In the genomic region with DNA sequence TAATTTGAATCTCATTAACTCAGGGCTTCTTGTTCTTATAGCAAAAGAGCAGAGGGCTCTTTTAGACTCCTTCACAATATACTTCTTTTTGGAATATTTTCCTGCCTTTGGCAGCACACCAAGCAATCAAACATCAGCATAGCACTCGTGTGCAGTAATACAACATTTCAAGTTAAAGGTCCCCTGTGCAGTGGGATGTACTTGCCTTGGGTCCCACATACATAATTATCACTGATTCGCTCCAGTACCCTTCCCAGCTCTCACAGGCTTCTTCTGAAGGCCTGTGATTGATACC, we compare ENCODE assay signal across 25 mouse cellular contexts.
DNase-seq lines count a peak whose midpoint lies in the region; ATAC-seq and TF ChIP-seq lines count a peak whose summit lies in the region.
"Had no signal": no experiment of that assay in that cellular context is flagged by ENCODE, and none has a peak within 500 bp of the region (broad histone marks: within the 10 kb centered on the region; RNA-seq: fewer than 3 reads in every experiment).

No protein-coding gene starts in this region.

- ATAC-seq in heart, embryonic 13.5 days (ENCODE audit: extremely low read depth, insufficient number of reproducible peaks, low FRiP score, low TSS enrichment) = no peak
- no peak for ATAC-seq in lung, embryonic 14.5 days (ENCODE audit: insufficient read depth)
- no peak for ATAC-seq in intestine, embryonic 16.5 days
- ATAC-seq in stomach, postnatal 0 days (ENCODE audit: low FRiP score, low TSS enrichment) = no peak
- ATAC-seq: liver, postnatal 0 days; Patski had no signal

- H3K27me3 ChIP-seq in heart, embryonic 13.5 days (replicated peaks) = no peaks in the 10 kb centered on the region
- H3K27me3 ChIP-seq in lung, embryonic 14.5 days (ENCODE audit: insufficient read depth, low read length) = no peaks in the 10 kb centered on the region
- H3K27me3 ChIP-seq in intestine, embryonic 16.5 days (replicated peaks; ENCODE audit: control insufficient read depth, insufficient read depth, low read length) = no peaks in the 10 kb centered on the region
- H3K27me3 ChIP-seq in stomach, postnatal 0 days (ENCODE audit: control insufficient read depth, insufficient read depth, low read length) = no peaks in the 10 kb centered on the region
- H3K27me3 ChIP-seq: CH12.LX; hindbrain, embryonic 12.5 days; neural tube, embryonic 15.5 days; Patski had no signal

- peaks cover 24% of the 10 kb centered on the region for H3K4me1 ChIP-seq in heart, embryonic 13.5 days
- peaks cover 3% of the 10 kb centered on the region; the same call in 1 of the 2 replicates for H3K4me1 ChIP-seq in lung, embryonic 14.5 days (ENCODE audit: insufficient read depth)
- no peaks in the 10 kb centered on the region for H3K4me1 ChIP-seq in intestine, embryonic 16.5 days (ENCODE audit: control insufficient read depth, insufficient read depth, low read length)
- H3K4me1 ChIP-seq in stomach, postnatal 0 days (replicated peaks; ENCODE audit: control insufficient read depth, insufficient read depth) = 0 out of 2 replicates have a peak, but pooled peaks cover 2% of the 10 kb centered on the region
- H3K4me1 ChIP-seq: hindbrain, embryonic 12.5 days; neural tube, embryonic 15.5 days had no signal

- no peak overlapping the region for H3K9ac ChIP-seq in heart, embryonic 13.5 days
- no peak overlapping the region for H3K9ac ChIP-seq in lung, embryonic 14.5 days
- H3K9ac ChIP-seq in intestine, embryonic 16.5 days (ENCODE audit: low read depth, low read length) = no peak overlapping the region
- no peak overlapping the region for H3K9ac ChIP-seq in stomach, postnatal 0 days (ENCODE audit: low read length)
- H3K9ac ChIP-seq: hindbrain, embryonic 12.5 days; liver, postnatal 0 days; neural tube, embryonic 15.5 days had no signal

- no peak for TF ChIP-seq EP300 in stomach, postnatal 0 days (optimal IDR thresholded peaks at IDR 0.05)

- no peak for TF ChIP-seq CTCF in lung, embryonic 14.5 days (IDR thresholded peaks at IDR 0.05; ENCODE audit: low read depth)
- TF ChIP-seq CTCF in stomach, postnatal 0 days (IDR thresholded peaks at IDR 0.05; ENCODE audit: low read depth) = no peak

- WGBS in heart, embryonic 13.5 days = 60% methylated on average over 2 of the region's 2 CpGs
- 44% methylated on average over 2 of the region's 2 CpGs for WGBS in lung, embryonic 14.5 days
- WGBS in intestine, embryonic 16.5 days = 61% methylated on average over 2 of the region's 2 CpGs
- WGBS in stomach, postnatal 0 days = 51% methylated on average over 2 of the region's 2 CpGs

- no peak for DNase-seq in heart, postnatal 4 days
- DNase-seq in lung, embryonic 14.5 days = peak; percentile 73
- DNase-seq in lung, postnatal 4 days = no peak
- no peak for DNase-seq in stomach, postnatal 0 days (ENCODE audit: low spot score)
- no peak for DNase-seq in thymus, adult 18-20 months
- DNase-seq: B cell, adult 2 months; cerebellum, adult 11-12 months; cerebellum, postnatal 10 days; gastrocnemius, adult 2 months; heart, postnatal 10 days; kidney, adult 2 months; kidney, postnatal 10 days; left cerebral cortex, postnatal 4 days; liver, postnatal 0 days; right cerebral cortex, adult 18-20 months; thymus, postnatal 25 days had no signal

- H3K4me2 ChIP-seq in heart, embryonic 13.5 days = no peak overlapping the region
- H3K4me2 ChIP-seq in lung, embryonic 14.5 days = no peak overlapping the region
- no peak overlapping the region for H3K4me2 ChIP-seq in intestine, embryonic 16.5 days (ENCODE audit: low read depth, low read length)
- H3K4me2 ChIP-seq in stomach, postnatal 0 days (replicated peaks; ENCODE audit: low read depth) = no peak overlapping the region
- H3K4me2 ChIP-seq: hindbrain, embryonic 12.5 days; liver, embryonic 11.5 days; neural tube, embryonic 15.5 days had no signal

- no peak overlapping the region for H3K4me3 ChIP-seq in heart, embryonic 13.5 days
- H3K4me3 ChIP-seq in lung, embryonic 14.5 days (ENCODE audit: low read depth, low read length) = no peak overlapping the region
- H3K4me3 ChIP-seq in intestine, embryonic 16.5 days (ENCODE audit: low read length) = no peak overlapping the region
- no peak overlapping the region for H3K4me3 ChIP-seq in stomach, postnatal 0 days (ENCODE audit: low read depth, low read length)
- H3K4me3 ChIP-seq: gastrocnemius, adult 2 months; hindbrain, embryonic 12.5 days; neural tube, embryonic 15.5 days had no signal

- no peaks in the 10 kb centered on the region for H3K9me3 ChIP-seq in heart, embryonic 13.5 days
- no peaks in the 10 kb centered on the region for H3K9me3 ChIP-seq in lung, embryonic 14.5 days (ENCODE audit: low read depth, low read length)
- H3K9me3 ChIP-seq in intestine, embryonic 16.5 days (ENCODE audit: control insufficient read depth, low read length) = no peaks in the 10 kb centered on the region
- no peaks in the 10 kb centered on the region for H3K9me3 ChIP-seq in stomach, postnatal 0 days (ENCODE audit: control insufficient read depth, low read length)
- H3K9me3 ChIP-seq: G1E; hindbrain, embryonic 12.5 days; neural tube, embryonic 15.5 days had no signal

- peak overlapping the region; percentile 17; the same call in 1 of the 2 replicates for H3K27ac ChIP-seq in heart, embryonic 13.5 days (replicated peaks)
- peak overlapping the region; percentile 58; the same call in 1 of the 2 replicates for H3K27ac ChIP-seq in lung, embryonic 14.5 days (ENCODE audit: low read depth)
- peak overlapping the region; percentile 40; the same call in 1 of the 2 replicates for H3K27ac ChIP-seq in intestine, embryonic 16.5 days (ENCODE audit: low read length)
- H3K27ac ChIP-seq in stomach, postnatal 0 days (replicated peaks) = peak overlapping the region; percentile 59
- H3K27ac ChIP-seq: gastrocnemius, adult 2 months; hindbrain, embryonic 12.5 days; macrophage; neural tube, embryonic 15.5 days had no signal

- H3K36me3 ChIP-seq in heart, embryonic 13.5 days = no peaks in the 10 kb centered on the region
- H3K36me3 ChIP-seq in lung, embryonic 14.5 days (ENCODE audit: insufficient read depth) = no peaks in the 10 kb centered on the region
- no peaks in the 10 kb centered on the region for H3K36me3 ChIP-seq in intestine, embryonic 16.5 days (ENCODE audit: control insufficient read depth, insufficient read depth, low read length)
- no peaks in the 10 kb centered on the region for H3K36me3 ChIP-seq in stomach, postnatal 0 days (ENCODE audit: control insufficient read depth, insufficient read depth, low read length)
- H3K36me3 ChIP-seq: G1E; hindbrain, embryonic 12.5 days; neural tube, embryonic 15.5 days had no signal
